Comparison of ENCODE assay signal across 12 mouse cellular contexts in the genomic region with DNA sequence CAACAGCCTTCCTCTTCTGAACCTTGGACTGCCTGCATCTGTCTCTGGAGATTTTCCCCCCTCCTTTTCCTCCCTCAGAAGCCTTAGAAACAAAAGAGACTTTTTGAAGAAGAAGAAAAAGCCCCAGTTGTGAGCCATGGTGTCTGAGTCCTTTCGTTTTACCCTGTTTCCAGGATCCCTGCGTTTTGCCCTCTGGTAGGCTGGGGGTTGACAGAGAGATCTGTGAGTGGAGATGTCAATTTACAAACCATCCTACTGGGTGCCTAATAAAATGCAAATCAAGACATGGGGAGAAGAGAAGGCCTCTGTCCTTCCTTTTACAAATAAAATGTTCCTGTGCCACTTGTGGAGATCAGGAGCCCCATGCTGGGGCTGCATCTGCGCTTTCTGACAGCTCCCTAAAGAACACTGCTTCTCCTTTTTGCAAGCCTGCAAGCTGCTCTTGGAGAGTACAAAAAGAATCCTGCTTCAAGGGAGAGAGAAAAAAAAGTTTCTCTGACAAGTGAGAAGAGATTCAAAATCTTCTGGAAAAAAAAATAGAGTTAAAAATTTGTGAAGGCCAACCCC.
DNase-seq lines count a peak whose midpoint lies in the region; ATAC-seq lines count a peak whose summit lies in the region.
"Had no signal": no experiment of that assay in that cellular context is flagged by ENCODE, and none has a peak within 500 bp of the region (broad histone marks: within the 10 kb centered on the region; RNA-seq: fewer than 3 reads in every experiment).

No protein-coding gene starts in this region.

- DNase-seq in cerebellum, postnatal 14 days: peak; percentile 19 to 57
- DNase-seq in cerebellum, adult 18-20 months: no peak
- peak; percentile 20 for DNase-seq in brain, embryonic 18.5 days (ENCODE audit: low read depth, low spot score)
- DNase-seq in midbrain, embryonic 14.5 days: peak; percentile 59
- no peak for DNase-seq in gastrocnemius, postnatal 36 days
- DNase-seq in kidney, postnatal 10 days: no peak
- no peak for DNase-seq in kidney, adult 9 months
- DNase-seq: adrenal gland, postnatal 14 days; B cell, adult 2 months; liver, embryonic 13.5 days had no signal

- no peak overlapping the region for H3K9ac ChIP-seq in forebrain, embryonic 15.5 days (replicated peaks)
- no peak overlapping the region for H3K9ac ChIP-seq in midbrain, embryonic 14.5 days (replicated peaks; ENCODE audit: low read length)
- H3K9ac ChIP-seq: liver, embryonic 13.5 days; stomach, embryonic 15.5 days had no signal

- H3K36me3 ChIP-seq in forebrain, embryonic 15.5 days: no peaks in the 10 kb centered on the region
- H3K36me3 ChIP-seq in midbrain, embryonic 14.5 days (ENCODE audit: control insufficient read depth, insufficient read depth, low read length): no peaks in the 10 kb centered on the region
- H3K36me3 ChIP-seq: liver, embryonic 13.5 days; stomach, embryonic 15.5 days had no signal

- no peaks in the 10 kb centered on the region for H3K9me3 ChIP-seq in forebrain, embryonic 15.5 days
- no peaks in the 10 kb centered on the region for H3K9me3 ChIP-seq in midbrain, embryonic 14.5 days (ENCODE audit: control insufficient read depth, low read length)
- H3K9me3 ChIP-seq: liver, embryonic 13.5 days; stomach, embryonic 15.5 days had no signal

- no peak overlapping the region for H3K4me3 ChIP-seq in forebrain, embryonic 15.5 days
- no peak overlapping the region for H3K4me3 ChIP-seq in midbrain, embryonic 14.5 days (replicated peaks; ENCODE audit: low read depth, low read length)
- H3K4me3 ChIP-seq: liver, embryonic 13.5 days; stomach, embryonic 15.5 days had no signal

- 12% methylated on average over 3 of the region's 3 CpGs for WGBS in forebrain, embryonic 15.5 days
- 3% methylated on average over 3 of the region's 3 CpGs for WGBS in midbrain, embryonic 14.5 days

- ATAC-seq in forebrain, embryonic 15.5 days (replicated peaks): no peak
- ATAC-seq in midbrain, embryonic 14.5 days (ENCODE audit: low FRiP score, low TSS enrichment): no peak

- no peaks in the 10 kb centered on the region for H3K27me3 ChIP-seq in forebrain, embryonic 15.5 days
- H3K27me3 ChIP-seq in midbrain, embryonic 14.5 days (ENCODE audit: control insufficient read depth, insufficient read depth, low read length): no peaks in the 10 kb centered on the region
- H3K27me3 ChIP-seq: liver, embryonic 13.5 days; stomach, embryonic 15.5 days had no signal

- H3K4me2 ChIP-seq in forebrain, embryonic 15.5 days (replicated peaks): no peak overlapping the region
- no peak overlapping the region for H3K4me2 ChIP-seq in midbrain, embryonic 14.5 days (ENCODE audit: low read length)
- H3K4me2 ChIP-seq: liver, embryonic 13.5 days; stomach, embryonic 15.5 days had no signal

- intact Hi-C loops in gastrocnemius, postnatal 36 days (cut with DNase I): no loop called here

- peak overlapping the region; percentile 29; the same call in 1 of the 2 replicates for H3K27ac ChIP-seq in forebrain, embryonic 15.5 days (replicated peaks)
- H3K27ac ChIP-seq in midbrain, embryonic 14.5 days (replicated peaks; ENCODE audit: low read depth, low read length): peak overlapping the region; percentile 46; the same call in 1 of the 2 replicates
- H3K27ac ChIP-seq: liver, embryonic 13.5 days; stomach, embryonic 15.5 days had no signal

- H3K4me1 ChIP-seq in forebrain, embryonic 15.5 days: peaks cover 8% of the 10 kb centered on the region
- peaks cover 13% of the 10 kb centered on the region; the same call in 1 of the 2 replicates for H3K4me1 ChIP-seq in midbrain, embryonic 14.5 days (ENCODE audit: control insufficient read depth, insufficient read depth, low read length)
- H3K4me1 ChIP-seq: liver, embryonic 13.5 days; stomach, embryonic 15.5 days had no signal

Comparison
In these comparisons a context has a peak if more than half of its experiments do, and no peak if none do; other contexts are left out.
1. DNase-seq: peak in cerebellum, postnatal 14 days (2 of 2), brain, embryonic 18.5 days (single experiment) and midbrain, embryonic 14.5 days (single experiment); none in cerebellum, adult 18-20 months (0 of 2), gastrocnemius, postnatal 36 days (0 of 2), kidney, postnatal 10 days (single experiment) and kidney, adult 9 months (single experiment).